Mouse (Mus musculus): ENCODE measurements around the gene Sh3pxd2a. TPM values are rescaled to one million over a fixed set of nuclear protein-coding genes. Genes with fewer than 3 reads are reported as not detected.

Sh3pxd2a gene
- polyA plus RNA-seq, 1 experiment = 47.6 TPM

DNA sequence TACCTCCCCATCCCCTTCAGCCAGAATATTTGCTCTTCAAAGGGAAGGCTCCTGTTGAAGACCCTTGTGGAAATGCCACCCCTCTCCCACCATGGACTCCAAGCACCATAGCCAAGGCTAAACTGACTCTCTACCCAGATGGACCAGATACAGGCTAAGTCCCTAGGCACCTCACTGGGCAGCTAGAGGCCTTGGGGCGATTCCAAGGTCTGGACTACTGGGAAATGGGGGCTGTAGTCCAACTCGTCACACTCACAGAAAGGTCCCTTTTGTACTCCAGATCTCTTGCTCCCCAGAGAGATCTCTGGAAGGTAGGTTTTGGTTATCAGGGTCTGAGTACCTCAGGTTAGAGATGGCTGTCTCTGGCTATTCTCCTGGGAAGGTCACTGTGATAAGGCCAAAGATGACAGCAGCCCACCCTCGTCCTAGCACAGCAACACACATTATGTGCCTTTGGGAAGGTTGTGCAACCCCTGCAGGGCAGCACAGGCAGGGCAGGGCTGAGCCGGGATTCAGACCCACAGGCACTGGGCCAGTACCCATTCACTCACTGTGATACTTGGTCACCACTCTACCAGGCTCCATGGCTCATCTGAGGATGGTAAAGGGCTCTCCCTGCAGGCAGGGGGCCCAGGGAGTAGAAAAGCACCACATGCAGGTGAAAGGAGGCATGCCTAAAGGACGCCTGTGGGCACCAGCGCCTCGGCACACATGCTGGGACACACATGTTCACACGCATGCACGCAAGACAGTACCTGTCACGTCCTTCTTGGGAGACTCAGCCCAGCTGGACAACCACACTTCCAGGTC, 144.5 kb downstream of the Sh3pxd2a start:
- Histone ChIP-seq H3K9me3 (replicated peaks; ENCODE audit: control insufficient read depth, insufficient read depth, low read length, poor library complexity, severe bottlenecking) (no peaks in the 10 kb centered on the region), H3K4me1 (ENCODE audit: control insufficient read depth, insufficient read depth, low read length) (peaks cover 24% of the 10 kb centered on the region), H3K4me3 (ENCODE audit: low read depth, low read length) (peak overlapping the region; percentile 3; the same call in 1 of the 2 replicates), H3K36me3 (ENCODE audit: control insufficient read depth, insufficient read depth, low read length, poor library complexity, severe bottlenecking) (no peaks in the 10 kb centered on the region), H3K9ac (ENCODE audit: low read depth, poor library complexity, severe bottlenecking) (no peak overlapping the region), H3K27ac (ENCODE audit: insufficient read depth, low read length) (no peak overlapping the region), H3K27me3 (ENCODE audit: control insufficient read depth, insufficient read depth, low read length, poor library complexity, severe bottlenecking) (no peaks in the 10 kb centered on the region)
- TF ChIP-seq POLR2A (IDR thresholded peaks at IDR 0.05; ENCODE audit: insufficient read depth, low read length) (no peak), EP300 (IDR thresholded peaks at IDR 0.05; ENCODE audit: insufficient read depth, low read depth, low read length) (no peak), CTCF (IDR thresholded peaks at IDR 0.05; ENCODE audit: low read depth, low read length) (no peak)

GRCm38 (mm10) chr19:47319061-47319460, 145.1 kb downstream of the Sh3pxd2a start:
- no peak overlapping the region for H3K27ac ChIP-seq (ENCODE audit: insufficient read depth, low read length)
- peaks cover 24% of the 10 kb centered on the region for H3K4me1 ChIP-seq (ENCODE audit: control insufficient read depth, insufficient read depth, low read length)
- no peak overlapping the region for H3K4me3 ChIP-seq (ENCODE audit: low read depth, low read length)
- H3K27me3 ChIP-seq (ENCODE audit: control insufficient read depth, insufficient read depth, low read length, poor library complexity, severe bottlenecking) = no peaks in the 10 kb centered on the region
- TF ChIP-seq EP300 (IDR thresholded peaks at IDR 0.05; ENCODE audit: insufficient read depth, low read depth, low read length) (no peak), POLR2A (IDR thresholded peaks at IDR 0.05; ENCODE audit: insufficient read depth, low read length) (no peak), CTCF (IDR thresholded peaks at IDR 0.05; ENCODE audit: low read depth, low read length) (no peak)
- no peaks in the 10 kb centered on the region for H3K36me3 ChIP-seq (ENCODE audit: control insufficient read depth, insufficient read depth, low read length, poor library complexity, severe bottlenecking)
- no peaks in the 10 kb centered on the region for H3K9me3 ChIP-seq (replicated peaks; ENCODE audit: control insufficient read depth, insufficient read depth, low read length, poor library complexity, severe bottlenecking)
- H3K9ac ChIP-seq (ENCODE audit: low read depth, poor library complexity, severe bottlenecking) = no peak overlapping the region

GRCm38 (mm10) chr19:47317063-47317938, 146.9 kb downstream of the Sh3pxd2a start:
- H3K36me3 ChIP-seq (ENCODE audit: control insufficient read depth, insufficient read depth, low read length, poor library complexity, severe bottlenecking) = no peaks in the 10 kb centered on the region
- peaks cover 24% of the 10 kb centered on the region for H3K4me1 ChIP-seq (ENCODE audit: control insufficient read depth, insufficient read depth, low read length)
- TF ChIP-seq EP300 (IDR thresholded peaks at IDR 0.05; ENCODE audit: insufficient read depth, low read depth, low read length) (no peak), CTCF (IDR thresholded peaks at IDR 0.05; ENCODE audit: low read depth, low read length) (no peak), POLR2A (IDR thresholded peaks at IDR 0.05; ENCODE audit: insufficient read depth, low read length) (no peak)
- no peak overlapping the region for H3K4me3 ChIP-seq (ENCODE audit: low read depth, low read length)
- H3K27me3 ChIP-seq (ENCODE audit: control insufficient read depth, insufficient read depth, low read length, poor library complexity, severe bottlenecking) = no peaks in the 10 kb centered on the region
- H3K27ac ChIP-seq (ENCODE audit: insufficient read depth, low read length) = no peak overlapping the region
- H3K9ac ChIP-seq (ENCODE audit: low read depth, poor library complexity, severe bottlenecking) = no peak overlapping the region
- no peaks in the 10 kb centered on the region for H3K9me3 ChIP-seq (replicated peaks; ENCODE audit: control insufficient read depth, insufficient read depth, low read length, poor library complexity, severe bottlenecking)

GRCm38 (mm10) chr19:47316288-47317062, 147.7 kb downstream of the Sh3pxd2a start:
- Histone ChIP-seq H3K36me3 (ENCODE audit: control insufficient read depth, insufficient read depth, low read length, poor library complexity, severe bottlenecking) (no peaks in the 10 kb centered on the region), H3K27me3 (ENCODE audit: control insufficient read depth, insufficient read depth, low read length, poor library complexity, severe bottlenecking) (no peaks in the 10 kb centered on the region), H3K9me3 (replicated peaks; ENCODE audit: control insufficient read depth, insufficient read depth, low read length, poor library complexity, severe bottlenecking) (no peaks in the 10 kb centered on the region), H3K27ac (ENCODE audit: insufficient read depth, low read length) (no peak overlapping the region), H3K4me3 (ENCODE audit: low read depth, low read length) (no peak overlapping the region), H3K9ac (ENCODE audit: low read depth, poor library complexity, severe bottlenecking) (no peak overlapping the region), H3K4me1 (ENCODE audit: control insufficient read depth, insufficient read depth, low read length) (peaks cover 22% of the 10 kb centered on the region)
- TF ChIP-seq CTCF (IDR thresholded peaks at IDR 0.05; ENCODE audit: low read depth, low read length) (no peak), EP300 (IDR thresholded peaks at IDR 0.05; ENCODE audit: insufficient read depth, low read depth, low read length) (no peak), POLR2A (IDR thresholded peaks at IDR 0.05; ENCODE audit: insufficient read depth, low read length) (no peak)

DNA sequence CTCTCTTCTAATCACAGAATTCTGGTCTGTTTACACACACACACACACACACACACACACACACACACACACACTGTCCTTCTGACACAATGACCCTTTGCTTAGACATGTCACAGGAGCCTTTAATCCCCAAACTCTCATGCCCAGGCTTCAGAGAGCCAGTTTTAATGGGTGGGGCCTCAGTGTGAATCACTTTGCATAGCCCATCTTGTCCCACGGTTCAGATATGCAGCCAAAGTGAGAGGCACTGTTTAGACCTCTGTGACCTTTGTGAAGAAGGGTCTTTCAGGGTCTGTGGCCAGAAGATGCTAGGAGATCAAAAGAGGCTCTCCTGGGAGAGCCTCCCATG, 148.3 kb downstream of the Sh3pxd2a start:
- no peaks in the 10 kb centered on the region for H3K36me3 ChIP-seq (ENCODE audit: control insufficient read depth, insufficient read depth, low read length, poor library complexity, severe bottlenecking)
- no peaks in the 10 kb centered on the region for H3K27me3 ChIP-seq (ENCODE audit: control insufficient read depth, insufficient read depth, low read length, poor library complexity, severe bottlenecking)
- H3K4me3 ChIP-seq (ENCODE audit: low read depth, low read length) = no peak overlapping the region
- no peak for TF ChIP-seq POLR2A (IDR thresholded peaks at IDR 0.05; ENCODE audit: insufficient read depth, low read length)
- no peak for TF ChIP-seq EP300 (IDR thresholded peaks at IDR 0.05; ENCODE audit: insufficient read depth, low read depth, low read length)
- no peak for TF ChIP-seq CTCF (IDR thresholded peaks at IDR 0.05; ENCODE audit: low read depth, low read length)
- H3K27ac ChIP-seq (ENCODE audit: insufficient read depth, low read length) = no peak overlapping the region
- H3K9ac ChIP-seq (ENCODE audit: low read depth, poor library complexity, severe bottlenecking) = no peak overlapping the region
- H3K4me1 ChIP-seq (ENCODE audit: control insufficient read depth, insufficient read depth, low read length) = peaks cover 22% of the 10 kb centered on the region
- H3K9me3 ChIP-seq (replicated peaks; ENCODE audit: control insufficient read depth, insufficient read depth, low read length, poor library complexity, severe bottlenecking) = no peaks in the 10 kb centered on the region
